Mouse (Mus musculus): ENCODE measurements around the gene 6030408B16Rik. TPM values are rescaled to one million over a fixed set of nuclear protein-coding genes. Genes with fewer than 3 reads are reported as not detected.

6030408B16Rik gene
- polyA plus RNA-seq (2012), result 0.05 and 0.25 TPM in 2 replicates

GRCm38 (mm10) chr15:101293025-101293621 lies at the start of gene 6030408B16Rik:
Gene 6030408B16Rik (plus strand): TSS chr15:101293212.

GRCm38 (mm10) chr15:101253886-101254795 lies 38.9 kb upstream of the 6030408B16Rik start, which contains the start of gene Nr4a1:
Gene Nr4a1 (plus strand): TSS chr15:101254269.

DNA sequence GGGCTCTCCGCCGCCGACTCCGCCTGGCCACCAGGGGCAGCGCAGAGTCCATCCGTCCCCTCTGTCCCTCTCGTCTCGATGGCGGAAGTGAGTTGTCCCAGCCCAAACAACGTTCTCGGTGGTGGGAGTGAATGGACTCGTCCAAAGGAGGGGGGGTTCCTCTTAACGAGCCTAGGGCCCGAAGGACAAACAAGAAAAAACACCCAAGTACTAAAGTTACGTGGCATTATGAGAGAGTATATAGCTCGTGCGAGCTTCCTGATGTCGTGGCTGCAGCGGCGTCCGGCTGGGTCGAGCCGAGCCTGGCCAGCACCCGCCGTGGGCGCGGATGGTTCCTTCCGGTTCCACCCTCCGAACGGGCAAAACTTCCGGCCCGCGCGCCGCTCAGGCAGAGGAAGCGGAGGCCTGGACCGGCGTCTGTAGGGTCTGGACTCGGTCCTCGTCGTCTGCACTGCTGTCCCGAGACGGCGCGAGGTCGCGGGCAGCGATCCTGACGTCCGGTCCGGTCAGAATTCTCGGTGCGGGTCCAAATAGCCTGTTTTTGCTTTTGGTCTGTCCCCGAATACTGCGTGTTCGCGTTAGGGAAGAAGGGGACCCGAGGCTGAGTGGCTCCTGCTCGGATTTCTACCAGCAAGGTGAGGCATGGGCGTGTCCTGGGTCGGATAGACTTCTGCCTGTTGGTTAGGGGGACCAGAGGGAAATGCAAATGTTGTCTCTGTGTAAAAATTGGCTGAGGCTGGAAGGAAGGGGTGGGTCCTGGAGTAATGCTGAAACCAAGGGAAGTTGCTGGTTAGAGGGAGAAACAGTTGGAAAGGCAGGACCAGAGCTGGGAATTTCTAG lies 8.9 kb upstream of the 6030408B16Rik start, which contains the start of gene Atg101:
Gene Atg101, plus strand, starts transcription at position 362 of the 840 bp plus-strand sequence.

Other genes starting within 250 kb of the 6030408B16Rik start
- gene Gm47841, start 245.8 kb upstream of the 6030408B16Rik start, polyA plus RNA-seq (2012), result not detected in 2 replicates
- 0.03 and 0.06 TPM in 2 replicates for gene Fignl2, start 214.6 kb upstream of the 6030408B16Rik start, polyA plus RNA-seq (2012)
- gene Ankrd33, start 177.5 kb upstream of the 6030408B16Rik start, polyA plus RNA-seq (2012), result not detected in 2 replicates
- 2.0 and 6.2 TPM in 2 replicates for gene Acvrl1, start 164.7 kb upstream of the 6030408B16Rik start, polyA plus RNA-seq (2012)
- 6.0 and 6.1 TPM in 2 replicates for gene Acvr1b, start 119.1 kb upstream of the 6030408B16Rik start, polyA plus RNA-seq (2012)
- 24.5 and 33.4 TPM in 2 replicates for gene Grasp, start 69.0 kb upstream of the 6030408B16Rik start, polyA plus RNA-seq (2012)
- 218 and 261 TPM in 2 replicates for gene Nr4a1, start 38.9 kb upstream of the 6030408B16Rik start, polyA plus RNA-seq (2012)
- gene Atg101, start 8.9 kb upstream of the 6030408B16Rik start, polyA plus RNA-seq (2012), result 68.8 and 70.0 TPM in 2 replicates
- 1.8 and 1.9 TPM in 2 replicates for gene Krt80, start 77.0 kb downstream of the 6030408B16Rik start, polyA plus RNA-seq (2012)
- 0.37 and 1.1 TPM in 2 replicates for gene Krt7, start 117.8 kb downstream of the 6030408B16Rik start, polyA plus RNA-seq (2012)
- 0.03 TPM in 1 of 2 replicates, not detected in the other for gene Krt87, start 145.6 kb downstream of the 6030408B16Rik start, polyA plus RNA-seq (2012)
- not detected in 2 replicates for gene Krt88, start 154.5 kb downstream of the 6030408B16Rik start, polyA plus RNA-seq (2012)
- gene Krt81, start 170.5 kb downstream of the 6030408B16Rik start, polyA plus RNA-seq (2012), result not detected in 2 replicates
- 0.08 and 0.31 TPM in 2 replicates for gene Krt86, start 180.3 kb downstream of the 6030408B16Rik start, polyA plus RNA-seq (2012)
- 0.38 and 0.40 TPM in 2 replicates for gene Krt83, start 198.3 kb downstream of the 6030408B16Rik start, polyA plus RNA-seq (2012)
- not detected in 2 replicates for gene Gm49425, start 224.0 kb downstream of the 6030408B16Rik start, polyA plus RNA-seq (2012)
- gene Krt84, start 239.6 kb downstream of the 6030408B16Rik start, polyA plus RNA-seq (2012), result not detected in 2 replicates